Mouse (Mus musculus): ENCODE measurements around the gene Rrp7a.
"Not testable (repeated sequence)": the region's sequence is repeated elsewhere in the genome, so short reads cannot be mapped to it uniquely, and the experiment has no call there.

Rrp7a gene

DNA sequence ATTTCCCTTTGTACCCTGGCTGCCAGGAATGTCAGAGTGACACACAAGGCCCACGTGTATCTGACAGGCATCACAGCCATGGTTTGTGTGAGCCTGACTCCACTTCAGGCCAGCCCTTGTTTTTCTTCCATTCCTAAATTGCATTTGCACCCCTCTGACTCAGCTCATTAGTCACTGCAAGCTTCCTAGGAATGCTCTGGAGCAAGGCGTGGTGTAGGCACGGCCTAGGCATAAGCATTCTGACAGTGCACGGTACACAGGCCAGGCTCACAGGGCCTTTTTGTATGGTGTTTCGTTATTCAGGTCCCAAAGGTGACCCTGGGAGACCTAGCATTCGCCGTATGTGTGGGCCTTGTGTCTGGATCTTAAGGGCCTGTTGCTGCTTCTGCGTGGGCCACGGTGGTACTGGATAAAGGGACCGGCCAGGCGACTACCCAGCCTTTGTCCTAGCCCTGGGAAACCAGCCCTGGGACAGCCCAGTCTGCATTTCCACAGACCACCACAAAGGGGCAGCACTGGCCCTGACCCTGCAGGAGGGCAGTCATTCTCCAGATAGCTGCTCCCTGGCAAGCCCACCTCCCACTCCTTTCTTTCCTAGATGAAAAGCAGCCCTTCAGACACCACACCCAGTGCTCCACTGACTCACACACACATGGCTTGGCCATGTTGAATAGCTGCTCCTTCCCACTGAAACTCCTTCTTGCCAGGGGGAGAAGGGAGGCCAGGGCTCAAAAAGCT, 34.5 kb upstream of the Rrp7a start:
- peak; percentile 40 to 81 for DNase-seq

DNA sequence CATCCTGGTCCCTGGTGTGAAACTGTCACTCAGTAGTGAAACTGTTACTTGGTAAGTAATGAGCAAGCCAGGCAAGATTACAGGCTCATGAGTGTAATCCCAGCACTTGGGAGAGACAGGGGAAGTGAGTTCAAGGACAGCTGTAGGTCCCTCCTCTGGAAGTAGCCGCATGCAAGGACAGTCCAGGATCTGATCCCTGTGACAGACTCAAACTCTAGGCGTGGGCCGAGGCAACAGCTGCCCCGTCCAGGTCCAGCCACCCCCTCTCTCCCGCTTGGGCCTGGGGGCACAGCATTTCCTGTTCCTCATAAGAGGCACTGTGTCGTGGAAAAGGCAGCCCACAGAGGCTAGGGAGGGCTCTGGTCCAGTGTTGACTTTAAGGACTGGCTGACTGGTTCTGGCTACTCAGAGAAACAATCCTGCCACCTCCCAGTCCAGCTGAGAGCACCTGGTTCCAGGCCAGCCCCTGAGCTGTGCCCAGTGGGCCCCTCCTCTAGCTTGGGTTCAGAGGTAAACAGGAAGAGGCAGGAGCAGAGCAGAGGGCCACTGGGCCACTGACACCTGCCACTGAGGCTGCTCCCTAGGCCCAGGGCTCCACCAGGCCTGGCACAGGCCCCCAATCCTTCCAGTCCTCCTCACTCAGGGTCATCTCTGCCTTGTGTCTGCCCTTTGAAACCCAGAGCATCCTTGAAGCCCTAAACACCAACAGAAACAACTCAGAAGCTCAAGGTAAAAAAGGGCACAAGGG, 33.2 kb upstream of the Rrp7a start:
- DNase-seq, result peak; percentile 32 to 45

DNA sequence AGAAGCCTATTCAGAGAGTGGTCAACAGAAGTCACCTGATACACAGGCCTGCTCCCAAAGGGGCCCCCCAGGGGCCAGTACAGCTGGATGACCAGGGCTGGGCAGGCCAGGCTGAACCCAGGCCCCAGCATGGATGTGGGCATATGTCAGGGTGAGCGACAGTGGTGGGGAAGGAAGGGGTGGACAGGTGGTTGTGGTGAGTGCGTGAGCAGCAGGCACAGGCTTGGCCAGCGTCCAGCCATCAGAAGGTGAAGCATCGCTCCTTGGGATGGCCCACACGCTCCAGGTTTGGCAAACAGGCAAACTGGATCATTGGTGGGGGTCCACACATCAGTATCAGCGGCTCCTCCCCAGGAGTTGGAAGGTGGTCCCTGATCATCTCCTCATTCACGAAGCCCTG, 31.7 kb upstream of the Rrp7a start:
- no peak for DNase-seq

DNA sequence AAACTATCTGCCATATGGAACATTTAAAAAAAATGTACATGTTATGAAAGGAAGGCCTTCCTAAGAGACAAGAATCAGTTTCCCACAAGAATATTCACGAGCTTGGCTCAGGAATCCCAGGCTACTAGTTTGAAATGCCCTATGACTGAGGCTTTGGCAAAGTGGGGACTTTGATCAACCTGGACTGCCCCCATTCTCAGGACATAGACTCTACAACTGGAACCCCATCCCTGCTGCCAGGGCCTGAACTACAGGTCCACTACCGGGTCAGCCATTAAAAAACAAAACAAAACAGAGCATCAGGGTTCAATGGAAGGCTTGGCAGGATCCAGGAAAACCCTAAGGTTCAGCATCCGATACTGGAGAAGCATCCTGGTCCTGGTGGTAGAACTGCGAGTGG, 28.1 kb upstream of the Rrp7a start:
- peak; percentile 19 to 27 for DNase-seq

DNA sequence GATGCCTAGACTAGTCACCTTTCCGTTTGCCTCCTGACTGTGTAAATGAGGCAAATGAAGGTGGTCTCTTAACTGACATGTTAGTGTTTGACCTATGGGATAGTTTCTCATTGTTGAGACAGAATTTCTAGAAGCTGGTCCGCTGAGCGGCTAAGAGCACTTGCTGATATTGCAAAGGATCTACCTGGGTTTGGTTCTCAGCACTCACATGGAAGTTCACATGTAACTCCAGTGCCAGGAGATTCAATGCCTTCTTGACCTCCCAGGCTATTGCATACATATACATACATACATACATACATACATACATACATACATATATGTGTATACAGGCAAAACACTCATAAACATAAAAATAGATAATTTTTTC, 27.5 kb upstream of the Rrp7a start:
- DNase-seq, result peak in 1 of 2 experiments; percentile 17

DNA sequence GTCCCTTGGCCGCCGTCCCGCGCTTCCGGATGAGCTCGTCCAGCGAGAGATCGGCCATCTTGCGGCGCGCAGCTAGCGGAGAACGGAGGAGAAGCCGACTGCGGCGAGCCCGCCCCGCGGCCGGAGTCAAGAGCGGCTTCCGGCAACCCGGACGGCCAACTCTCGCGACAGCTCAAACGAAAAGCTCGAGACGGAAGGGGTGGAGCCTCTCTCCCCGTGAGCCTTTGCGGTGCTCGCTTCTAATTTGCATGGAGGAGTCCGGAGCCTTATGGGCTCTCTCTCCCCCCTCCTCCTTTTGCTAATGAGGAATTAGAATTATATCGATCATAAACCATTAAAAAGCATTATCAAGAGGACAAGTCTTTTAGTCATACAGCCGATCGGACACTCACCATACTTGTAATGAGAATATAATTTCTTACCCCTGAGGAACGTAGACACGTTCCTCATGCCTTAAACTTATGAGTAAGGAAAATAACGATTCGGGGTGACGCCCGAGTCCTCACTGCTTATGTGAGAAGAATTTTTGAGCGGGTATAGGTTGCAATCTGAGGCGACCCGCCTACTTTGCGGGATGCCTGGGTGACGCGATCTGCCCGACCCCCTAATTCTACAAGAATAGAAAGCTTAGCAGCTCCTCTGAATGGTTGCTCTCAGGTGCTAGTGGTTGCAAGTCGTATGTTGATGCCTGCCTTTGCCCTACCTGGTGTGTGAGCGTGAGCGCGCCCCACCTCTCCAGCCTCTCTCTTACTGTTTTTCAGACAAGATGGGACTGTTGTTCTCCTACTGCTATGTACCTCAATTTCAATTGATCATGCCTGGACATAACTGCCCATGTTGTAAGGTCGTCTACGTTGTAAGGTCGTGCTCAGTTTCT, 26.8 kb upstream of the Rrp7a start, which contains the start of gene Poldip3:
Gene Poldip3, minus strand, starts transcription at position 189 of the 877 bp plus-strand sequence.
- peak; percentile 99 for DNase-seq

DNA sequence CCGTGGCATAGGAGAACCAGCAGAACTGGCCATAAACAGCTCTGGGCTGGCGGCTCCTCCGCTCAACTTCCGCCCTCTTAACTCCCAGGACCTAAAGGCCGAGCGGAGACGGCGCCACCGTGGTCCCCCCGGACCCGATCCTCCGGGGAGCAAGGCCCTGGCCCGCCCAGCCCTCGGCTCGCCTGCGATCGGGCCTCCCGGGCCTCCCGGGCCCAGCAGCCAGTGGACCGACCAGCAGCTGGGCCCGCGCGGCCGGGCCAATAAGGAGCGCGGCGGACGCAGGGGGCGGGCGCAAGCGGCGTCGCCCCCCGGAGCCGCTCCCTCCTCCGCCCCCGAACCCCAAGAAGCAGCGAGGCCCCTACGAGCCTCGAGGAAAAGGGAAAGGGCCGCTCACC, 26.2 kb upstream of the Rrp7a start:
- peak; percentile 67 to 85 for DNase-seq

DNA sequence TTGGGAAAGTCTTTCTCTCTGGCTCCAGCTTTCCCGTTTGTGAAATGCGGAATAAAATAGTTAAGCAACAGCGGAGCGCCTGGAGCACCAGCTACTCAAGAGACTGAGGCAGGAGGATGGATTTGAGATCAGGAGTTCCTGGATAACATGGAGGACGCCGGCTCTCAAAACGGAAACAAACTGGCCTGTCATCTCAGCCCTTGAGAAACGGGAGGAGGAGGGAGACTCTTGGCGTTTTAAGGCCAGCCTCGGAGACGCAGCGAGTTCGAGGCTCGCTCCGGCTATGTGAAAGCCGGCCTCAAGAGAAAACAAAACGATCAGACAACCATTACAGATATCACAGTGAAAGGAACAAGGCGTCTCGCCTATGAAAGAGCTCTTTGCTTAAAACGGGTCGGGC, 25.8 kb upstream of the Rrp7a start:
- no peak for DNase-seq

DNA sequence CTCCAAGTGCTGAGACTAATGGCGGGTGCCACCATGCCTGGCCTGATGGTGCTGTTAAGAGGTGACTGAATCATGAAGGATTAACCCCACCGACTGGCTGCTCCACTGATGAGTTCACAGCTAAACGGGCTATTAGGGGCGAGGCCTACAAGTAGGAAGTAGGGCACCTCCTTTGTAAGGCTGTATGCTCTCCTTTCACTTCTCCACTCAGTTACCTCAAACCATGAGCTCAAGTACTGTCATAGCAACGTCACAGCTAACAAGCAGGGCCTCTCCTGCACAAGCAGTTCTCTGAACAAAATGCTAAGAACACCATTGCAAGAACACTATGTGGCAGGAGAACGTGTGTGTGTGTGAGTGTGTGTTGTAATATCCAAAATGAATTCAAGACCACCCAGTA, 22.9 kb upstream of the Rrp7a start:
- DNase-seq, result no peak

DNA sequence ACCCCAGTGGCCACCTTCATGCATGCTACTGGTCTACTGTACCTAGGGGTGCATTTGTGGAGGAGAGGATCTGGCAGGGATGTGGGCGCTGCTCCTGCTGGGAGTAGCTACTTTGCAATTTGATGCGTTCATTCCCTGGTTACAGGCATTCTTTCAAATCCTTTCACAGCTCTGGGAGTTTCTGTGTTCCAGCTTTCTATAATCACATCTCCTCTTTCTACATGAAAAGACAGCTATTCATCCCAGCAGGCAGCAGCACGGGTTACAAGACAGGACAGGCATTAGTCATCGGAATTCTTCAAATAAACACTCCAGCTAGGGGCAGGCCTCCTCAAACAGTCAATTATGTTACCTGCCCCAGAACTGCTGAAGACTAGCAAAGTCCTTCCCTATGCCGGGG, 20.3 kb upstream of the Rrp7a start:
- no peak for DNase-seq

DNA sequence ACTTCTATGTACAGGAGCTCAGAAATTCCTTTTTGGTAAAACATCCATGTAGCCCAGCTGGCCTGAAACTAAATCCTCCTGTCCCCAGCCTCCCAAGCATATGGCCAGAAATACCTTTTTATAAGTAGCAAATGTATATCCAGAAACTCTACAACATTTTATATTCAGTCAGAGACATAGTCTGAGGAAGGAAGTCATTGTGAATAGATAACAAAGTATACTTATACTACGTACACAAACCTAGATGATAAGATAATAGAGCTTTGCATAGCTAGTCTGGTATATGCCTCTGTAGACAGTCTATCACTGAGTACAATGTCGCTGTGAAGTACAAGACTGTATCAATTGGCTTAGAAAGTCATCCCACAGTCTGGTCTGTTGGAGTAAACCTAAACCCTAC, 13.1 kb upstream of the Rrp7a start:
- DNase-seq, result no peak

DNA sequence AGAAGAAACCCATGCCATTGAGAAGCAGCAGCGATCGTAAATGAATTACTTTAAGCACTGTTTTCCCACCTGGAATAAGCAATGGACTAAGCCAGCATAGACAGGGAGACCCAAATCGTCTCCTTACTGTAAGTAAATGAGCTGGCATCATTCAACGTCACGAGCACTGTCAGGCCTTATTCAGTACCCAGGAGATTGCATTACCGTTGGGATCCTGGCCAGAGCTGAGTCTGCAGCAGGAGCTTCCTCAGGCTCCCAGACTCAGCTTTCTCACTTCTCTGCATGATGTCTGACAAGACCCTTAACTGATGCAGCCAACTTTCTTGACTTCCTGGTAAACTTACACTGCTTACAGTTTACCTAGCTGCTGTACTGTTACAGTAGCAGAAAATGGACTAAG, 12.1 kb upstream of the Rrp7a start:
- no peak for DNase-seq

DNA sequence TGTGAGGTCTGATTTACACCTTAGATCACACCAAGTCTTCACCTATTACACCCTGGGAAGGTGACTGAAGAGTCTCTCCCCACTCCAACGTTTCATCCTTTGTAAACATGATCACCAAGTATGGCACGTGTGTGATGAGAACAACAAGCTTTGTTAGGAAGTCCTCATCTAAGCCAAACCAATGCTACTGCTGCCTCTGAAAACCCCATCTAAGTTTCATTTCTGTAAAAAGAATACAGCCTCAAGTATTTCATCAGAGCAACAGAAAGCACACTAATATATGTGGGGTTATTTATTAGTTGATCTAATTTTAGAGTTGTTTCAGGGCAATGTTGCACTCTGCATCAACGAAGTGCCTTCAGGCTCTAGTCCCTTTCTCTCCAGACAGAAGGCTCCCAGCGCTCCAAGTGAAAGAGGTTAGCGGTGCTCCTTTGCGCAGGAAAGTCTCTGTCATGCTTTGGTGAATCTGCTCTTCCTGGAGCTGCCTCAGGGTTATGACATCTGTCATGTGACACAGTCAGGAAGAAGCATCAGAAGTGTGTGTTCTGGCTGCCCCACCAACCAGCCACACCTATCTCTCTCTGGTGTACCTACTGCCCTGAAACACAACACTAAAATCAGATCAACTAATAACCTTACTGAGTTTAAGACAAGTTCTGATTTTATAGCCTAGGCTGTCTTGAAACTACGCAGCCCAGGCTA, 7.1 kb upstream of the Rrp7a start:
- no peak for DNase-seq

DNA sequence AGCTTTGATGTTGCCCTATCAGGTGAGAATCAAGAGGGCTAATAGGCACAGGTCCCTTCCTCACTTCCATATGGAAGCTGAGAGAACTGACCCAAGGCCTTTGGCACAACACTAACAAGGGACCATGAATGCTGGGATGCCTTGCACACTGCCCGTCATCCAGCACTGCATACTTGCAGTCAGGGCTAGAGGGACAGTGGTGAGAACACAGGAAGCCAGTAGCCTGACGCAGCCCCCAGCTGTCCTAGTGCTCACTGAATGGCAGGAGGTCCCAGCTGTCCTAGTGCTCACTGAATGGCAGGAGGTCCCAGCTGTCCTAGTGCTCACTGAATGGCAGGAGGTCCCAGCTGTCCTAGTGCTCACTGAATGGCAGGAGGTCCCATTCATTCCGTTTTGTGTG, 4.4 kb upstream of the Rrp7a start:
- DNase-seq, result not testable (repeated sequence)

DNA sequence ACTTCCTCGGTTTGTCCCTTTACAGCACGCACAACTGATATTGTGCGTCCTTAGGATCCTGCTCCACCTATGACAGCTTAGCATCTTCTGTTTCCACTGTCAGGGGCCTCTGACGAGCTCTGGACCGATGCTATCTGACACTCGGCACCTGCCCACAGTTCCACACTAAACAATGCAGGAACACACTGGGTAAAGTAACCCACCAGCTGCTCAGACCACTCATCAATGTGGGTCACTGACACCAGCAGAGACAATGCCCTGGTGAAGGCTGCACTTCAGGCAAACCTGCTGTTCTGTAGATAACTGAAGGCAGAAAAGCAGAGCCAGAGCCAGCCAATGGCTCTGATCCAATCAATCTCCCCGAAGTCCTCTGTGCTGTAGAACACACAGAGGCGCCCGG, 4.0 kb upstream of the Rrp7a start:
- DNase-seq, result no peak

DNA sequence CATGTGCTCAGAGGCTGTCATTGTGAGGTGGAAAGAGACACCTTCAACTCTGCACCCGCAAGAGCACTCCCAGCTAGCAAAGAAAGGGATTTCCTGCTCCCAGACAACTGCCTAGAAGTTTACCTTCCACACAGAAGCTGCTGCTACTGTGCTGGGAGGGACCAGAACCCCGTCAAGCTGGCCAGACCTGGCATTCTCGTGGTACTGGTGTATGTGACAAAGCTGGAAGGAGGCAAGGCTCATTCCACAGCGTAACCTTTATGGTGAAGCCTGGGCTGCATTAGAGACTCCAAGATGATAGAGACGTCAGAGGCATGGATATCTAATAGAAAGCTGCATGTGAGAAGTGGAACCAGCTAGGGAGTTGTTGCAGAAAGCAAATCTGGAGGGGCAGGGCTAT, 2.0 kb upstream of the Rrp7a start:
- no peak for DNase-seq

DNA sequence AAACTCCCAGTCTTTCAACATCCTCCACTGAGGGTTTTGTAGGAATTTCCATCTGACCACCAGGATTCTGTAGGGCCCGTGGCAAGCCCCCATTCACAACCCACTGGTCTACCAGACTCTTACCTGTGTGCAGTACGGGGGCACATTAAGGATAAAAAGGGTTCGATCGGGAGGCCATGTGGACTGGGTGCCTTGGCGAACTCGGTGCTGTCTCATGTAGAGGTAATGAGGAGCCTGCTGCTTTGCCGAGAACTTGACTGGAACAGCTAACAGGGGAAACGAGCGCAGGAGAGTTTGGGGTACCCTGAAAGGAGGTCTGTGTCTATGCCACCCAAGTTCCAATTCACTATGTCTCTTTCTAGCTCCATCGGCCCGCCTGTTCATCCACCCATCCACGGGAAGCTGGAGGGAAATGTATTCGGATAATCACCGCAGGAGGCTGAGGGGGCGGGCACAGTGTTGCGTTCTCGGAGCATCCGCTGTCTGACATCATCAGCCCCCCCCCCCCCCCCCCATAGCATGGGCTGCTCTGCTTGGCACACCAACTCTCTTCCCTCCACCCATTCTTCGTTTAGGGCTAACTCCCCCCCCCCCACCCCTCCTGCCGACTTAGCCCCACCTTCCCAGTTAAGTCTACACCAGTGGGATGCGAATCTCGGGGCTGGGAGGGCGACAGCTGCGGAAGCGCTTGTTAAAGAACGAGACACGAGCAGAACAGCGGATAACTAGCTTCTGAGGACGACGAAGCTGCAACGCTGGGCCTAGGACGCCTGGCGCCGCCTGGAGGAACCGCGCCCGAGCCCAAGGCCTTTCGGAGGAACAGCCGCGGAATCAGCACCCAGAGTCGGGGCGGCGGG, 664 bp downstream of the Rrp7a start:
- peak; percentile 41 to 59 for DNase-seq

DNA sequence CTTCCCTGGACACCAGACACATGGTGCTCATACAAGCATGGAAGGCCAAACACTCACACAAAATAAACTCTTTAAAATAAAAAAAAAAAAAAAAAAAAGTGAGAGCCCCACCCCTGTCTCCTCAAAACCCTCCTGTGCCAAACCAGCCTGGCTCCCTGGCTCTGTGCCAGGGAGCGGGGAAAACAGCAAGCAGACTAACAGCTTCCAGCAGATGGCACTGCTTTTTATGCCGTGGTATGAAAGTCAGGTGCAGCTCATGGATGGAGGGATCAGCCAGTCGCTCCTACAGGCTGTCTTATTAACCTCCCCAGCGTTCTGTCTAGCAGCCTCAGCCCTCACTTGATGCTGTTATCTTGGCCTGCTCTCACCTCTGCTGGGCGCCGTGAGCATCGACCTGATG, 4.2 kb downstream of the Rrp7a start:
- DNase-seq, result peak; percentile 65 to 78

DNA sequence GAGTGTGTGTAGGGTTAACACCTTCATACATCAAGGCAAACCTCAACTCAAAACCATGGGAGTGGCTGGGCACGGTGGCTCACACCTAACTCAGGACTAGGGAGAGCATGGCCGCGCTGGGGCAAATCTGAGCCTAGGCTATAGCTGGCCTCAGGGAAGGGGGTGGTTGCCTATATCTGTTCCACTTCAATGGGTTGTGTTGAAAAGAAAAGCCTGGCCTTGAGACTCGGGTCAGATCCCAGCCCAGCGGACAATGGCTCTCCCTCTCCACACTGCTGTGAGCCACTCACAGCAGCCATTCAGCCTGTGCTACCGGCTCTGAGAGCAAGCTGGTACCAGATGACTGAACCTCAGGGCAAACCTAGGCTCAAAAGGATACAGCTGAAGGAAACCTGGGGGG, 7.5 kb downstream of the Rrp7a start:
- DNase-seq, result no peak

DNA sequence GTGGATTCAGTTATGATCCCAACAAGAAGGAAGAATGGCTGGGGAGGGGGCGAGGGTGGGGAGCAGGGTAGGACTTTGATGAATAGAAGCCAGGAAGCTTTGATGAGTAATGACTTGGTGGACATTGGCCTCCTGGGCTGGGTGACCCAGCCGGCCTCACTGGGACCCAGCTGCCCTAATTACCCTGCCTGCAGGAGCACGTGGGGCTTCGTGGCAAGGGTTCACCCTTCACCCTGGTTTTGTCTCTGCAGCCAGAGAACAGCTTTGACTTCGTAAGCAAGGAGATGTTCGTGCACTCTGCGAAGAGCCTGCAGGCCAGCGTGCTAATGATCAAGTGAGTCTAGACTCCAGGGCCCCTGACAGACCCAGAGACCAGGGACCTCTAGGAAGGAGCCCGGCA, 8.5 kb downstream of the Rrp7a start:
- peak; percentile 48 to 62 for DNase-seq

DNA sequence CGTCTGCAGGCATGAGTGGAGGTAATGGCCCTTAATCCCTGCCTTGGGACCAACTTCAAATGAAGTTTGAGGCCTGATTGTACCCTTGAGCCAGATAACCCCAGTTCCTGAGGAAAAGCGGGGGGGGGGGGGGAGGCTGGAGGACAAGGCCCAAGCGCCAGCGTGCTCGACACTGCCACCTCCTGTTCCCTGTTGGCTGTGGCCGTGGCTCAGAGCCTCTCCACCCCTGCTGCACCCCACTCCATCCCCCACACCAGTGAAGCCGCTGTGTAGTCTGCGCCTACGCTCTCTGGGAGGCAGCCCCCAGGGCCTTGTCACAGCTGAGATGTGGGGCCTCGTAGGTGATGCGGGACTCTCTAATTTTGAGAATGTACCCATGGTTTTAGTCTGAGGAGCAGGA, 9.7 kb downstream of the Rrp7a start:
- peak; percentile 71 to 89 for DNase-seq

DNA sequence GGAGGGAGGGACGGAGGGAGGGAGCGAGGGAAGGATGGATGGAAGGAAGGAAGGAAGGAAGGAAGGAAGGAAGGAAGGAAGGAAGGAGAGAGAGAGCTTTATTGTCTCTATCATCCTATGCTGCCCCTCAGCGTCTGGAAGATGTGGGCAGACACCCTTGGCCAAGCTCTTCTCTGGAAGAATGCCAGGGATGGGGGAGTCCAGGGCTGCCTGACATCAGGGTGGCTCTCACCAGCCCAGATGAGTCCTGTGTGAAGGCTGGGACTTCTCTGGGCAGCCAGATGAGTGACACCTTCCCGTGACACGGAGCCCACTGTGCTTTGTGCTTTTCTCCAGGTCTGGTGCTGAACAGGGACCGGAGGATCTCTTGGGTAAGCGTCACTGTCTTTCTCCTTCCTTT, 10.7 kb downstream of the Rrp7a start:
- DNase-seq, result no peak

All from kidney, postnatal 36 days (tissue).